In the genomic region with DNA sequence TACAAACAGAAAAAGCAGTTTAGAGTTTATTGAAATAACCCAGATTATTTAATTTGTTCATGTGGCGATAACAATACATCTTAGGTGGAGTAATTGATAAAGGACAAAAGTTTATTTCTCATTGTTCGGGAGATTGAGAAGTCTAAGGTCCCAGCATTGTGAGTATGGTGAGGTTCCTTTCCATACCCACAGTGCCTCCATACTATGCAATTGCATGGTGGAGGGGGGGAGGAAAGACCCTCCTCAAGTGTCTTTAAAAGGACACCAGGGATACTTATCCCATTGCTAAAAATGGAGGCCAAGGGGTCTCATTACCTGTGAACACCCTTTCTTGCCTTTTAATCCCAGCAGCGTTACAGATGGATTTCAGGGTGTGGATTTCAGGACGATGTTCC, we compare ENCODE assay signal across 17 mouse cellular contexts. TPM values are rescaled to one million over a fixed set of nuclear protein-coding genes. Genes with fewer than 3 reads are reported as not detected.
DNase-seq lines count a peak whose midpoint lies in the region; ATAC-seq lines count a peak whose summit lies in the region.
"Had no signal": no experiment of that assay in that cellular context is flagged by ENCODE, and none has a peak within 500 bp of the region (broad histone marks: within the 10 kb centered on the region; RNA-seq: fewer than 3 reads in every experiment).

No protein-coding gene starts in this region.

- H3K9ac ChIP-seq in embryonic facial prominence, embryonic 14.5 days (ENCODE audit: low read depth, low read length), result no peak overlapping the region
- no peak overlapping the region for H3K9ac ChIP-seq in hindbrain, embryonic 14.5 days
- H3K9ac ChIP-seq in hindbrain, embryonic 13.5 days, result no peak overlapping the region
- no peak overlapping the region for H3K9ac ChIP-seq in neural tube, embryonic 12.5 days
- H3K9ac ChIP-seq: embryonic facial prominence, embryonic 13.5 days; limb, embryonic 15.5 days; liver, embryonic 14.5 days; lung, embryonic 14.5 days; stomach, embryonic 15.5 days had no signal

- WGBS in embryonic facial prominence, embryonic 14.5 days, result 81% methylated on average over 4 of the region's 4 CpGs
- WGBS in embryonic facial prominence, embryonic 10.5 days, result 85% methylated on average over 4 of the region's 4 CpGs
- WGBS in hindbrain, embryonic 14.5 days, result 81% methylated on average over 4 of the region's 4 CpGs
- WGBS in hindbrain, embryonic 13.5 days, result 84% methylated on average over 4 of the region's 4 CpGs
- 83% methylated on average over 4 of the region's 4 CpGs for WGBS in neural tube, embryonic 12.5 days

- no peaks in the 10 kb centered on the region; the same call in 1 of the 2 replicates for H3K27me3 ChIP-seq in embryonic facial prominence, embryonic 14.5 days (replicated peaks; ENCODE audit: control insufficient read depth, insufficient read depth, low read length)
- H3K27me3 ChIP-seq in embryonic facial prominence, embryonic 10.5 days (replicated peaks; ENCODE audit: low read depth, poor library complexity, severe bottlenecking), result no peaks in the 10 kb centered on the region
- H3K27me3 ChIP-seq in hindbrain, embryonic 14.5 days (ENCODE audit: control insufficient read depth, insufficient read depth, low read length), result no peaks in the 10 kb centered on the region
- H3K27me3 ChIP-seq in hindbrain, embryonic 13.5 days, result no peaks in the 10 kb centered on the region
- H3K27me3 ChIP-seq in neural tube, embryonic 12.5 days (replicated peaks), result no peaks in the 10 kb centered on the region
- H3K27me3 ChIP-seq: limb, embryonic 15.5 days; stomach, embryonic 15.5 days had no signal

- ATAC-seq in embryonic facial prominence, embryonic 14.5 days (ENCODE audit: low read depth), result peak; percentile 53; the same call in 1 of the 2 replicates
- ATAC-seq in hindbrain, embryonic 14.5 days (ENCODE audit: low FRiP score), result no peak
- no peak for ATAC-seq in hindbrain, embryonic 13.5 days (ENCODE audit: low FRiP score)
- ATAC-seq in neural tube, embryonic 12.5 days (ENCODE audit: low FRiP score, low read depth), result peak; percentile 51; the same call in 1 of the 2 replicates

- no peak for DNase-seq in embryonic facial prominence, embryonic 14.5 days (ENCODE audit: low spot score)
- DNase-seq in embryonic facial prominence, embryonic 10.5 days (ENCODE audit: low spot score), result no peak
- no peak for DNase-seq in hindbrain, embryonic 14.5 days (ENCODE audit: low spot score)
- DNase-seq in neural tube, embryonic 10.5 days (ENCODE audit: extremely low spot score, low spot score), result no peak
- no peak for DNase-seq in kidney, postnatal 25 days
- no peak for DNase-seq in thymus, postnatal 0 days (ENCODE audit: low spot score)

- H3K27ac ChIP-seq in embryonic facial prominence, embryonic 14.5 days (replicated peaks; ENCODE audit: low read depth, low read length), result no peak overlapping the region
- no peak overlapping the region for H3K27ac ChIP-seq in embryonic facial prominence, embryonic 10.5 days (replicated peaks)
- H3K27ac ChIP-seq in hindbrain, embryonic 14.5 days, result no peak overlapping the region
- H3K27ac ChIP-seq in hindbrain, embryonic 13.5 days, result no peak overlapping the region
- no peak overlapping the region for H3K27ac ChIP-seq in neural tube, embryonic 12.5 days
- H3K27ac ChIP-seq: embryonic facial prominence, embryonic 13.5 days; limb, embryonic 15.5 days; liver, embryonic 14.5 days; stomach, embryonic 15.5 days had no signal

- no peak overlapping the region for H3K4me2 ChIP-seq in embryonic facial prominence, embryonic 14.5 days (ENCODE audit: low read depth, low read length)
- peak overlapping the region; percentile 35; the same call in 1 of the 2 replicates for H3K4me2 ChIP-seq in hindbrain, embryonic 14.5 days (replicated peaks)
- H3K4me2 ChIP-seq in hindbrain, embryonic 13.5 days, result no peak overlapping the region; the same call in 1 of the 2 replicates
- H3K4me2 ChIP-seq in neural tube, embryonic 12.5 days (replicated peaks), result no peak overlapping the region
- H3K4me2 ChIP-seq: embryonic facial prominence, embryonic 13.5 days; heart, embryonic 11.5 days; limb, embryonic 15.5 days; lung, embryonic 14.5 days; stomach, embryonic 15.5 days had no signal

- 0 out of 2 replicates have a peak, but pooled peaks cover 3% of the 10 kb centered on the region for H3K4me1 ChIP-seq in embryonic facial prominence, embryonic 14.5 days (ENCODE audit: control insufficient read depth, insufficient read depth, low read length)
- H3K4me1 ChIP-seq in embryonic facial prominence, embryonic 10.5 days, result no peaks in the 10 kb centered on the region
- peaks cover 6% of the 10 kb centered on the region; the same call in 1 of the 2 replicates for H3K4me1 ChIP-seq in hindbrain, embryonic 14.5 days (replicated peaks; ENCODE audit: control insufficient read depth, insufficient read depth, low read length)
- H3K4me1 ChIP-seq in hindbrain, embryonic 13.5 days (replicated peaks), result peaks cover 8% of the 10 kb centered on the region
- H3K4me1 ChIP-seq in neural tube, embryonic 12.5 days, result no peaks in the 10 kb centered on the region
- H3K4me1 ChIP-seq: embryonic facial prominence, embryonic 13.5 days had no signal

- no peaks in the 10 kb centered on the region for H3K9me3 ChIP-seq in embryonic facial prominence, embryonic 14.5 days (ENCODE audit: control insufficient read depth, low read length)
- no peaks in the 10 kb centered on the region for H3K9me3 ChIP-seq in embryonic facial prominence, embryonic 10.5 days
- no peaks in the 10 kb centered on the region for H3K9me3 ChIP-seq in hindbrain, embryonic 14.5 days (ENCODE audit: control insufficient read depth, low read length)
- no peaks in the 10 kb centered on the region for H3K9me3 ChIP-seq in hindbrain, embryonic 13.5 days
- no peaks in the 10 kb centered on the region for H3K9me3 ChIP-seq in neural tube, embryonic 12.5 days
- H3K9me3 ChIP-seq: embryonic facial prominence, embryonic 13.5 days; limb, embryonic 15.5 days; stomach, embryonic 15.5 days had no signal

- H3K4me3 ChIP-seq in embryonic facial prominence, embryonic 14.5 days (ENCODE audit: low read depth, low read length), result no peak overlapping the region
- H3K4me3 ChIP-seq in embryonic facial prominence, embryonic 10.5 days, result no peak overlapping the region
- H3K4me3 ChIP-seq in hindbrain, embryonic 14.5 days (replicated peaks; ENCODE audit: low read length), result no peak overlapping the region
- H3K4me3 ChIP-seq in hindbrain, embryonic 13.5 days, result no peak overlapping the region
- H3K4me3 ChIP-seq in neural tube, embryonic 12.5 days, result no peak overlapping the region
- H3K4me3 ChIP-seq: embryonic facial prominence, embryonic 13.5 days; limb, embryonic 15.5 days; stomach, embryonic 15.5 days had no signal

- H3K36me3 ChIP-seq in embryonic facial prominence, embryonic 14.5 days (ENCODE audit: control insufficient read depth, insufficient read depth, low read length), result peaks cover 5% of the 10 kb centered on the region
- peaks cover 7% of the 10 kb centered on the region for H3K36me3 ChIP-seq in embryonic facial prominence, embryonic 10.5 days (replicated peaks)
- no peaks in the 10 kb centered on the region for H3K36me3 ChIP-seq in hindbrain, embryonic 14.5 days (replicated peaks; ENCODE audit: control insufficient read depth, insufficient read depth)
- no peaks in the 10 kb centered on the region for H3K36me3 ChIP-seq in hindbrain, embryonic 13.5 days
- no peaks in the 10 kb centered on the region for H3K36me3 ChIP-seq in neural tube, embryonic 12.5 days

RNA-seq across cellular contexts. Expression of a gene that starts 15.1 kb away (rescaled TPM):
- 0.47 TPM in 1 of 2 replicates, not detected in the other for polyA plus RNA-seq in embryonic facial prominence, embryonic 14.5 days (2014; fragmentation: Nextera tagmentation; extraction: Ambion mirVana)
- 0.17 and 0.18 TPM in 2 replicates for polyA plus RNA-seq in embryonic facial prominence, embryonic 10.5 days (2016; fragmentation: Nextera tagmentation; extraction: Ambion mirVana)
- polyA plus RNA-seq in hindbrain, embryonic 14.5 days (2014; fragmentation: Nextera tagmentation; extraction: Ambion mirVana), result 0.27 and 0.30 TPM in 2 replicates
- 0.12 and 0.14 TPM in 2 replicates for polyA plus RNA-seq in hindbrain, embryonic 13.5 days (2015; fragmentation: Nextera tagmentation; extraction: Ambion mirVana)
- polyA plus RNA-seq in neural tube, embryonic 12.5 days (2016; fragmentation: Nextera tagmentation; extraction: Ambion mirVana), result 0.17 and 0.18 TPM in 2 replicates
- not detected in 2 replicates for polyA plus RNA-seq in thymus, postnatal 0 days (2015; fragmentation: Nextera tagmentation; extraction: Ambion mirVana)
- polyA plus RNA-seq: heart, postnatal 0 days; kidney, embryonic 16.5 days; large intestine, adult 2 months; limb, embryonic 15.5 days; liver, embryonic 14.5 days; lung, embryonic 14.5 days had no signal

RNA-seq across cellular contexts. Expression of a gene that starts 55.9 kb away (rescaled TPM):
- 9.1 and 10.8 TPM in 2 replicates for polyA plus RNA-seq in embryonic facial prominence, embryonic 14.5 days (2014; fragmentation: Nextera tagmentation; extraction: Ambion mirVana)
- polyA plus RNA-seq in embryonic facial prominence, embryonic 10.5 days (2016; fragmentation: Nextera tagmentation; extraction: Ambion mirVana), result 2.0 and 2.3 TPM in 2 replicates
- 2.3 and 3.4 TPM in 2 replicates for polyA plus RNA-seq in hindbrain, embryonic 14.5 days (2014; fragmentation: Nextera tagmentation; extraction: Ambion mirVana)
- 2.0 and 2.6 TPM in 2 replicates for polyA plus RNA-seq in hindbrain, embryonic 13.5 days (2015; fragmentation: Nextera tagmentation; extraction: Ambion mirVana)
- 2.4 and 2.6 TPM in 2 replicates for polyA plus RNA-seq in neural tube, embryonic 12.5 days (2016; fragmentation: Nextera tagmentation; extraction: Ambion mirVana)
- polyA plus RNA-seq in thymus, postnatal 0 days (2015; fragmentation: Nextera tagmentation; extraction: Ambion mirVana), result 3.4 and 3.8 TPM in 2 replicates

Comparison
In these comparisons a context has a peak if more than half of its experiments do, and no peak if none do; other contexts are left out.
1. ATAC-seq: peak in embryonic facial prominence, embryonic 14.5 days (single experiment) and neural tube, embryonic 12.5 days (single experiment); none in hindbrain, embryonic 14.5 days (single experiment) and hindbrain, embryonic 13.5 days (single experiment).